Mouse (Mus musculus): ENCODE results near the gene Rab1b.

Rab1b gene

GRCm38 (mm10) chr19:5071077-5071476, 35.8 kb downstream of the Rab1b start:
- DNase-seq = no peak

GRCm38 (mm10) chr19:5069978-5070377, 36.9 kb downstream of the Rab1b start:
- no peak for DNase-seq

- no peak for DNase-seq
Measured at GRCm38 (mm10) chr19:5069486-5069885, 37.4 kb downstream of the Rab1b start.

GRCm38 (mm10) chr19:5068570-5069234, 38.2 kb downstream of the Rab1b start:
- DNase-seq = peak; percentile 62

GRCm38 (mm10) chr19:5067867-5068569, 38.9 kb downstream of the Rab1b start, which contains the start of gene Cd248:
Gene Cd248, plus strand, starts transcription at chr19:5068078.
- DNase-seq = peak; percentile 92

- no peak for DNase-seq
Measured at GRCm38 (mm10) chr19:5067040-5067799, 39.7 kb downstream of the Rab1b start.

- no peak for DNase-seq
Measured at GRCm38 (mm10) chr19:5065104-5065503, 41.8 kb downstream of the Rab1b start.

- no peak for DNase-seq
Measured at GRCm38 (mm10) chr19:5062446-5062845, 44.4 kb downstream of the Rab1b start.

- DNase-seq = no peak
Measured at GRCm38 (mm10) chr19:5062041-5062440, 44.8 kb downstream of the Rab1b start.

GRCm38 (mm10) chr19:5060365-5061330, 46.2 kb downstream of the Rab1b start:
- DNase-seq = peak; percentile 50

GRCm38 (mm10) chr19:5058801-5059771, 47.8 kb downstream of the Rab1b start:
- peak; percentile 55 for DNase-seq

- no peak for DNase-seq
Measured at GRCm38 (mm10) chr19:5057876-5058775, 48.7 kb downstream of the Rab1b start.

- DNase-seq = peak; percentile 72
Measured at GRCm38 (mm10) chr19:5056251-5056650, 50.6 kb downstream of the Rab1b start.

GRCm38 (mm10) chr19:5053909-5054308, 53.0 kb downstream of the Rab1b start:
- peak; percentile 76 for DNase-seq

GRCm38 (mm10) chr19:5052853-5053252, 54.0 kb downstream of the Rab1b start:
- no peak for DNase-seq

- no peak for DNase-seq
Measured at GRCm38 (mm10) chr19:5052166-5052822, 54.6 kb downstream of the Rab1b start.

GRCm38 (mm10) chr19:5051515-5051914, 55.4 kb downstream of the Rab1b start:
- no peak for DNase-seq

GRCm38 (mm10) chr19:5051031-5051430, 55.8 kb downstream of the Rab1b start:
- DNase-seq = no peak

All from kidney, postnatal 10 days (tissue).